Mouse (Mus musculus) granulocyte monocyte progenitor cell, adult 5-6 weeks (primary cell): ENCODE measurements at regions not wholly inside any gene's neighbourhood (a gene's known extent, or its start where the extent isn't known, plus 50 kb on each side); places are given as distances from the start of the nearest gene placed in this dataset.
"Not testable (repeated sequence)": the region's sequence is repeated elsewhere in the genome, so short reads cannot be mapped to it uniquely, and the experiment has no call there.

Experiments used
- ATAC-seq: replicated peaks from 2 replicates; pipeline ENCODE4 v1.8.0; 2016; ENCODE audit warnings: mild to moderate bottlenecking, moderate TSS enrichment, inconsistent platforms; ENCODE audit not compliant: poor library complexity, severe bottlenecking

- no peak for ATAC-seq
Measured at GRCm38 (mm10) chrX:41216827-41217226, 183.8 kb upstream of the Gria3 start.

GRCm38 (mm10) chrX:41249739-41250138, 150.9 kb upstream of the Gria3 start:
- not testable (repeated sequence) for ATAC-seq

GRCm38 (mm10) chrX:41252923-41253322, 147.7 kb upstream of the Gria3 start:
- ATAC-seq = no peak

- ATAC-seq = no peak
Measured at GRCm38 (mm10) chrX:41254695-41255094, 146.0 kb upstream of the Gria3 start.

GRCm38 (mm10) chrX:41291098-41291497, 109.6 kb upstream of the Gria3 start:
- peak; percentile 100 for ATAC-seq

GRCm38 (mm10) chrX:41316493-41316892, 84.2 kb upstream of the Gria3 start:
- no peak for ATAC-seq

- no peak for ATAC-seq
Measured at GRCm38 (mm10) chrX:41317740-41318139, 82.9 kb upstream of the Gria3 start.

GRCm38 (mm10) chrX:41319896-41320295, 80.8 kb upstream of the Gria3 start:
- ATAC-seq = no peak
